Mouse (Mus musculus) liver, adult 2 months (tissue): ENCODE measurements at regions not wholly inside any gene's neighbourhood (a gene's known extent, or its start where the extent isn't known, plus 50 kb on each side); places are given as distances from the start of the nearest gene placed in this dataset.

ENCODE experiments used
- CTCF ChIP-seq: fragments of 200-500 bp; IDR thresholded peaks from 2 replicates; pipeline ENCODE4 v1.5.1; 2011; ENCODE audit warnings: low read depth, low read length, control low read depth
- POLR2A ChIP-seq: fragments of 200-500 bp; IDR thresholded peaks from 2 replicates; pipeline ENCODE4 v1.6.1; 2011; ENCODE audit warnings: low read length, control low read depth; ENCODE audit not compliant: insufficient read depth; ENCODE audit errors: extremely low read depth

DNA sequence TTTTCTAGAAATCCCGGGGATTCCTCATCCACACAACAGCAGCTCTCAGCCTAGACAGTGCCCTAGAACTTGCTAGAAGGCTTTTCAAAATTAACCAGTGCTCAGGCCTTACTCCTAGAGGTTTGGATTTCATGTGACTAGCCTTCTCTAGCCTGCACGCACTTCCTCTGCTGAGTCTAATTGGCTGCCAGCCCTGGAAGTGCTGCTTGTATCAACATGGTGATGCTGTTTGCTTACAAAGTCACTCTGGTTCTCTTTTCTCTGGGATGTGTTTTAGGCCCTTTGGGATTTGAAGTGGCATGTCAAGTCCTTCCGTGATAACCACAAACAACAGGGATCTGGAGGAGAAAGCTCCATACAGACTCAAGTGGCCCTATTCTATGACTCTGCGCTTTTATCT is 391.9 kb downstream of the Sfmbt2 start:
- TF ChIP-seq CTCF (no peak), POLR2A (no peak)
